Mouse (Mus musculus): ENCODE measurements around the gene Gm21988.

Gm21988 gene

DNA sequence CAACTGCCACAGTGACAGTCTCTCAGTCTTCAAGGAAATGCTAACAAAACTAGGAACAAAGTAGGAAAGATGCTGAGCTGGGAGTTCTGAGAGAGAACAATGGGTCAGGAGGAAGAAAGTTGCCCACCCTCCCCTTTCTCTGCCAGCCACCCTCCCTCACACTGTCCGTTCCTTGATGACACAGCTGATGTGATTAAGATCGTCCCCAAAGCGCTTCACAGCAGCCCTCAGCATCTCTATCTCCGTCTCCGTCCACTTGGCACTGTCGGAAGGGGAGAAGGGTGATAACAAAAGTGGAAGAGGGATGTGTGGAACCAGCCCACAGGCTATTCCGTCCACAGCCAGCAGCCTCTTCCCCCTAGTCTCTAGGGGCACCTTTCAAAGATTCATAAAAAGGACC lies 2.9 kb downstream of the Gm21988 start:
- no peak for DNase-seq (ENCODE audit: low read depth, low spot score)

DNA sequence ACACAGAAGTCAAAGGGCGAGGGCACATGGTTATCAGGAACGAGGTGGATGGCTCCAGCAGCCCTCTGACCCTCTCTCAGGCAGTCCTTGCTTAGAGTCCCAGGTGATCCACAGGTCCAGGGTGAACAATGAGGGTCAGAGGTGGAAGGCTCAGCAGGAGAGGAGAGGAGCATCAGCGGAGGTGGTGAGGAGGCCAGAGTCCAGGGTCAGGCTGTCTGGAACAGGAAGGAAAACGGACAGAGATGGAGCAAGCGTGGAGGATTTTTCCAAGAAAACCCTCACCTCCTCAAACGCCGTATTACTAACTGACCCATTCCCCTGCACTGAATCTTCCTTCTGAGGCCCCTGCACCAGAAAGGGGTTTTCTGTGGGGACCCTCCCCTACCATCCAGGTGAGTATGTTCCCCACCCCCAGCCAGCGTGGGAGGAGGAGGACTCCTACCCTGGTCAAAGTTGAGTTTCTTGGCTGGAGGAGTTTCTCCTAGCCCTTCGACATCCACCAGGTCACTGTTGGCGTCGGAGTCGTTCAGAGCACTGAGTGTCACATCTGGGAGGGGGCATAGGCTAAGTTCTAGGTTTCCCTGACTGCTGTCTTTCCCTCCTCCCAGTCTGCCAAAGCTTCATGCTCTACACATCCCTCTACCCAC lies 4.3 kb downstream of the Gm21988 start:
- no peak for DNase-seq (ENCODE audit: low read depth, low spot score)

DNA sequence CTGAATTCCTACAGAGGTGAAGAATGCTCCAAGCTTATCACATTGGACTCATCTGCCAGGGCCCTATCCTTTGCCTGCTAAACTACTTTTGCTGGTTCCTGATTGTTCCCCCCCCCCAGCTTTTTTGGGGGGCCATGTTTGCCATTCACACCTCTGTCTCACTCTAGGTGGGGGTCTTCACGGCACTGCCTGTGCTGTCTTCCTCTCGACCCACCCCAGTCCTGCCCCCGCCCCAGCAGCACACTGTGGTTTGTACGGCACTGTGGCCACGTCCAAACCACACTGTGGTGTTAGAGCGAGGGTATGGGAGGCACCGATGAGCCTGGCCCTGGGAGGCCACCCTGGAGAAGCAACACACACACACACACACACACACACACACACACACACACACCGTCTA lies 5.1 kb downstream of the Gm21988 start:
- no peak for DNase-seq (ENCODE audit: low read depth, low spot score)

DNA sequence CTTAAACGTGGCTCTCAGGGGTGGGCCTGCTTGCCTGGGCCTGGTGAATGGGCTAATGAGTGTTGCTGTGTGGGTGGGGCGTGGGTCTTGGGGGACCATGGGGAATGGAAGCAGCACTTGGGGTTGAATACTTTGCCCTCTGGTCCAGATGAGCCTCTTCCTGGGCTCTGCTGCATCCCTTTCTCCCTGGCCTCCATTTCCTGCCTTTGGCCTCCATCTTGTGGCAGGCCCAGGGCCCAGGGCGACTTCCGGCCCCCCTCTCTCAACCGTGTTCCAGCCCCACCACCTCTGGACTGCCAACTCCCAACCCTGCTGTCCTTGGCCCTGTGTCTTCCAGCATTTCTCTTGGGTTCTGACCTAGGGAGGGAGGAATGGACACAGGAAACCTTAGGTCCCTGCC lies 5.6 kb downstream of the Gm21988 start:
- no peak for DNase-seq (ENCODE audit: low read depth, low spot score)

DNA sequence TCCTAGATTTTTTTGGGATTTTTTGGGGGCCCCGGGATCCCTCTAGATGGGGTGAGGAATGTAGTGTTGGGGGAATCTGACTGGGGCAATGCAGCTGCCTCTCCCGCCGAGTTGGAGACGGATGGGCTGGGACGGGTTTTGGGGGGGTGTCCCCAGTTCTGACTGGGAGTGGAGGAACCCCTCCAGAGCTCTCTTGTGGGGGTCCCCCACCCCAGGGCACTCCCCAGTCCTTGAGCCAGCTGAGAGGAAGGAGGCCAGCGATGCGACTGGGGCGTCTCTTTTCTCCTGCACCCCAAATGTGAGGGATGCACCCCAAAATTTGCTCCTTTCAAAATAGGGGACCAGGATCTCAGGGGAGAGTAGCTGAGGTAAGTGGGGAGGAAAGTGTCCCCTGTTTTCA lies 6.6 kb downstream of the Gm21988 start:
- DNase-seq (ENCODE audit: low read depth, low spot score) = no peak

DNA sequence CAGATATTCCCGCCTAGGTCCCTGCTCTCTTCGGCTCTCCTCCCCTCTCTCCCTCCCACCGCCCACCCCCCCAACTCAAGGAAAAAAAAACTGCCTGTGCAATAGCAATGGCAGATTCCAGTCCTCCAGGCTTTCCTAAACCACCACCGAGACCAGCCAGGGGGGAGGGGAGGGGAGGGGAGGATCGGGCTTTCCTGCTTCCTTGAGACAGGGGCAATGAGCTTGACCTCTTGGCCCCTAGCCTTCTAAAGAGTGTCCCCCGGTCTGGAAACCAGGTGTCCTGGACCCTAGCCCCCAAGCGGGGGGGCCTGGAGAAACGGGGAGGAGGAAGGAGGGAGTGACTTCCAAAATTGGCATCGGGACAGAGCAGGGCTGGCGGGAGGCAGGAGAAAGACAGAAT lies 7.1 kb downstream of the Gm21988 start:
- no peak for DNase-seq (ENCODE audit: low read depth, low spot score)

DNA sequence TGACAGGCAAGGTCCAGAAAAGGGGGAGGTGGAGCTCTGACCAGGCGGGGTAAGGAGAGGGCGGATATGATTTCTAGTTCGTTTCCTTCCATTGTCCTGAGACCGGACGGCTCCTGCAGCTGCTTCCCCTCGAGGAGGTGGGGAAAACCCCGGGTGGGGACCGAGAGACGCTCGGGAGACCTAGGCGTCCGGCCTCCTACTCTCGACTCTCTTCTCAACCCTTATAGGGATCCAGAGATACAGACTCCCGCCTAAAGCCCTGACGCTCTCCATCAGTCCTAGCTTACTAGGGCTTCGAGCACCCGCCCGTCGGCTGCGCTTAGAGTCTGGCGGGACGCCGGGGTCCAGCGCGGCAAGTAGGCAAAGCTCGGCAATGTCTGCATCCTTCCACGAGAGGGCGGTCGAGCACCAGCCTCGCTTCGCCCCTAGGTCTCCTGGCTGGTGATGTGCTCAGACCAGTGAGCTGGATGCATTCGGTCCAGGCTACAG lies 9.3 kb downstream of the Gm21988 start:
- peak; percentile 84 for DNase-seq (ENCODE audit: low read depth, low spot score)

DNA sequence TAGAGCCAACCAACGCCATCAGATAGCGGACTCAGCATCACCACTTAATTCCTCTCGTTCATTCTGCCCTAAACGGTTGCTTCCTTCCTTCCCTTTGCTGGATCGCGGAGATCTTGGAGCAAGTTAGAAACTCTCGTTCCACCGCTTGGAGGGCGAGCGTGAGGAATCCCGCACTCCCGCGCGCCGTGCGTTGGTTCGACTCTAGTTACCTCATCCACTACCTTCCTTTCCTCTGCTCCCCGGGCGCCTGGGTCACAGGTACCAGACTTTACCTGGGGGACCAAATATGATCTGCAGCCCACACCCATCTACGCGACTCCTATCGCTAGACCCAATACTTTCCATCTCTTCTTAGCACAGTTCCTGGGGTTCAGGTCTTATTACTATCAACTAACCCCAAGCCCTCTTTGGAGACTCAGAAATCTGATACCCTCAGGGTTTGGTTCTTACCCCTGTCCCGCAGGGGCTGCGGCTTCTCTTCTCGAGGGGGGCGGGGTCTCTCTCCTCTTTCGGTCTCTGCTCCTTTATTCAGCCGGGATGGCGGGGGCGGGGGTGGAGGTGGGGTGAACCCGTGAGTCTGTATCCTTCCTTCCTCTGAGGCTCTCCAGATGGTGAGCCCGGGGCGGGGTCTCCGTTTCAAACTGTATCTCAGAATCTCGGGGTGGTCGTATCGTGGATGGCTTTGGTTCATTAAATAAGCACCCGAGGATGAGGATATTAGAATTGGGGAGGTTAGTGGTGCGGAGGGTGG lies 10.2 kb downstream of the Gm21988 start, which contains the start of gene Bcl6b:
Bcl6b (minus strand) TSS at position 539 of the 751 bp plus-strand sequence.
- no peak for DNase-seq (ENCODE audit: low read depth, low spot score)

DNA sequence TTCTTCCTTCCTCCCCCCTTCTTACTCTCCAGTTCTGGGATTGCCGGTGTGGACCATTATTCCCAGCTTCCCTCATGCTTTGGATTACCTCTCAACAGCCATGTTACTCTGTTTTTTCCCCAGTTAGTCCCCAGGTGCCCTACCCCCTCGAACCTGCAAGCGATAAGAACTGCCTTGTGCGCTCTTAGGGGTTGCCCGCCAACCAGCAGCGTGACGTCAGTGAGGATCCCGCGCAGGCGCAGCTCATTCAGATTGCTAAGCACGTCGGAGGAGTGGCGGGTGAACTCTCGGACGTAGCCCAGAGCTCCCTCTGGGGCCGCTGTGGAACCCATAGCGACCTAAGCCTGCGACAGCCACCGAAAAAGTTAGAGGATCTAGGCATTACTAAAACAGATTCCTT lies 10.8 kb downstream of the Gm21988 start:
- DNase-seq (ENCODE audit: low read depth, low spot score) = peak; percentile 49

DNA sequence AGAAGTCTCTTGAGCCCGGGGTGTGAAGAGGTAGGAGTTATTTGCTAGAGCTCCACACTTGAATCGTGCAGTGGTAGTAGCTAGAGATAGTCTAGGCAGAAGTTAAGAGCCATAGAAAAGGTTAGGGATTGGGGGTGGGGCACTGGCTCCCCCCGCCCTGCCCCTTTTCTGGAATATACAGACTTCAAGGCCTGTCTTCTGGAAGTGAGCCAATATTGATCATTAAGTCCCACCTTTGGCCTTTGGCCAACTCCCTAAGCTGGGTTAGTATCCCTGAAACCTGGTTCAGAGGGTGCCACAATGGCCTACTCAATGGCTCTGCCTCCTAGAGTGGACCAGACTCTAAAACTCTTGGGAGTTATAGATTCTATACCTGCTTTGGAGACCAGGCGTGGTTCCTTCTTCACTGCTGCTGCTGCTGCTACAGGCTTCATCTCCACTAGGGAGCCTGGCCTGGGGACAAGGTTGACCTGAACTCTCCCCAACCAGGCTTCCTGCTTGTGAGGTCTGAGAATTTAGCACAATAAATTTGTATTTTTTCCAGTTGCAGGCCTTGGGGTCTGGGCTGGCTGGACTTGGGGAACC lies 11.9 kb downstream of the Gm21988 start:
- no peak for DNase-seq (ENCODE audit: low read depth, low spot score)

DNA sequence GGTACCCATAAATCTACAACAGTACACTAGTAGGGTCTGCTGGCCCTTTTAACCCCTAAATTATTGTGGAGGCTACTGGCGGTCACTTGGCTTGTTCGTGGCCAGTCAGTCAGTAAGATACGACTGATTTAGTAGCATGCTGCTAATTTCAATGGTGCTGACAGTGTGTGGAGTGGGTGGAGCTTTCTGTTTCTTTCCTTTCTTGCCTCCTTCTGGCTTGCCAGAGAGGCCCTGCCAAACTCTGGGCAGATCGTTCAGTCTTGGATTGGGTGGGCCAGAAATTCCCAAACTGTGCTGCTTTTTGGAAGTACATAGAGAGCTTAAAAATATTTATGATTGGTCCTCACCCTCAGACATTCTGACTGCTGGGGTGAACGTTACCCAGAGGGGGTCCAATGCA lies 12.5 kb downstream of the Gm21988 start:
- DNase-seq (ENCODE audit: low read depth, low spot score) = no peak

DNA sequence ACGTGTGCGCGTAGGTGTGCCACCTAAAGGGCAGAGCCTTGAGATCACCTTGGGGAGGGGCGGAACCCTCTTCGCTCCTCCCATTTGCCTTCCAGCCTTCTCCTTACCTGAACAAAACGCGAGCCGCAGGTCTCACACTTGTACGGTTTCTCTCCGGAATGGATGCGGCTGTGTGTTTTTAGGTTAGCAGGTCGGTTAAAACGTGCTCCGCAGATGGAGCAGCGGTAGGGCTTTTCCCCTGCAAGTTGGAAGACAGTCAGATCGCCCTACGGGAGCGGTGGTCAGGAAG lies 13.1 kb downstream of the Gm21988 start:
- no peak for DNase-seq (ENCODE audit: low read depth, low spot score)

DNA sequence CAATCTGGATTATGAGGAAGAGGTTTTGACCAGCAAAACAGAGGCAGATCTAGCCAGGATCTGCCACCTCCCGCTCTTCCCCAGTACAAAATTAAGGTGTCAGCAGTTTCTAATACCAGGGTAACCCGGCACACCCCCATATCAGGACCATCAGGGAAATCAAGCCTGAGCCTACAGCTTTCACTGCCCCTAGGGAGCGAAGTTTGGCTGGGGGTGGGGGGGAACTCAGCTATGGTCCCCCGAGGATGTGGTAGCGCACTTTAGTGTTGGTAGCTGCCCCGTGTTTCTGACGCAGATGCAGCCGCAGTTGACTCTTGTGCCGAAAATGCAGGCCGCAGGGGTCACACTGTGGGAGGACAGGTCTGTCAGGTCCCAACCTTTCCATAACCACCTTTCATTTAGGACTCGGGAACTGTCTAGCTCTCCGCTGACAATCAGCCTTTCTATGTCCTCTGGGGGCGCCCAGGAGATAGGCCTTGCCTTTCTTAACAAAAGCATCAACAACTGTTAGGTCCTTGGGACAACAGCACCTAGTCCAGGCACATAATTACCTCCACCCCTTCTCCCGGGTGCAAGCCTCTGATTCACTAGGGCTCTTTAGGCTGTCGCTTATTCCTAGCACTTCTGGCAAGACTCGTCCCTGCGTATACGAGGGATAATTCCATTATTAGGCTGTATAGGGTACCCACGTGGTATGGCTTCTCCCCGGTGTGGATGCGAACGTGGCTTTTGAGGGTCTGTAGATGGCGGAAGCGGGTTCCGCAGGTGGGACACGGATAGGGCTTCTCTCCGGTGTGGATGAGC lies 13.6 kb downstream of the Gm21988 start:
- DNase-seq (ENCODE audit: low read depth, low spot score) = no peak

DNA sequence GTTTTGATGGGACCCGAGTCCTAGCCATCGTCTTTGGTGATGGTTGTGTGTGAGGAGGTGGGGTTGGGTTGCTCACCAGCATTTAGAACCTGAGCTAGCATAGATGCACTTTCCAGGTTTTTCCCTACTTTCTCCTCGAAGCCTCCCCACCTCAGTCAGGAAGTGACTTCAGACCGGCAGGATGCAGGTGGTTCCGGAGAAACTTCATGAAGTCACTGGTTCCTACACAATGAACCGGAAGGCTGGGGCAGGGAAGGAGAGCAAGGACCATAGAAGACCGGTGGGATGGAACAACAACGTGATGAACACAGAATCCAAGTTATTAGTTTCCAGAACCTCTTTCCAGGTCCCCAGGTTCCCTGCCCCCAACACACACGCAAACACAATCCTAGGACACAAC lies 15.9 kb downstream of the Gm21988 start:
- DNase-seq (ENCODE audit: low read depth, low spot score) = no peak

DNA sequence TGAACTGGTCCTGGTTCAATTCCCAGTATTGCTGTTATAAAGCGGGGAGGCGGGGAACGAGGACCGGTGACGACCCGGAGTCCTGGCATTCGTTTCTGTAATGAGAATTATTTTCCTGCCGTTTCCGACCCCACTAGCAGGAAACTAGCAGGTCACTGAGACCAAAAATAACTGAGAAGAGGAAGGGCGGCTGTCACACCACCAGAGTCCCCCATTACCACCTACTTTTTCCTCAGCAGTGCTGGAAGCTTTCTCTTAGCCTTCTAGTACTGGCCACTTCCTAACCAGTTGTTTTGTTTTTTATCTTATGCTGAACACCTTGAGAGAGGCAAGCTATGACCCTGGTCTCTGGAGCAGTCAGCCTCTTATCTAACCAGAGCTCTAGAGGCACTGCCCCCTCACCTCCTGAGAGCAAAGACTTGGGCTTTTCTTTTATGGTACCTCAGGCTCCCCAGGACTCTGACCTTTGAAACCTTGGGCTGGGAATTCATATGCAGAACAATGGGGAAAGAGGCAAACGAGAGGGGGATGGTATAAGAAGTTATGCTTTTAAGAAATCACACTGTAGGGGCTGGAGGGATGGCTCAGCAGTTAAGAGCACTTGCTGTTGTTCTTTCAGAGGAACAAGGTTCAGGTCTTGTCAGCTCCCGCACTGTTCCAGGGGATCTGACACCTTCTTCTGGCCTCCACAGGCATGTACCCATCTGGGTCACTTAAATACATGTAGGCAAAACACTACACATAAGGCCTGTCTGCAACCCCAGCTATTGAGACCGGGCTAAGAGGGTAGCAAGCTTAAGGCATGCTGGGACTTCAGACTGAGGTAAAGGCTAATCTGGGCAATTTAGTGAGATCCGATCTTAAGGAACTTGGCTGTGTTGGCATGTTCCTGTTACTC lies 17.8 kb downstream of the Gm21988 start:
- no peak for DNase-seq (ENCODE audit: low read depth, low spot score)

DNA sequence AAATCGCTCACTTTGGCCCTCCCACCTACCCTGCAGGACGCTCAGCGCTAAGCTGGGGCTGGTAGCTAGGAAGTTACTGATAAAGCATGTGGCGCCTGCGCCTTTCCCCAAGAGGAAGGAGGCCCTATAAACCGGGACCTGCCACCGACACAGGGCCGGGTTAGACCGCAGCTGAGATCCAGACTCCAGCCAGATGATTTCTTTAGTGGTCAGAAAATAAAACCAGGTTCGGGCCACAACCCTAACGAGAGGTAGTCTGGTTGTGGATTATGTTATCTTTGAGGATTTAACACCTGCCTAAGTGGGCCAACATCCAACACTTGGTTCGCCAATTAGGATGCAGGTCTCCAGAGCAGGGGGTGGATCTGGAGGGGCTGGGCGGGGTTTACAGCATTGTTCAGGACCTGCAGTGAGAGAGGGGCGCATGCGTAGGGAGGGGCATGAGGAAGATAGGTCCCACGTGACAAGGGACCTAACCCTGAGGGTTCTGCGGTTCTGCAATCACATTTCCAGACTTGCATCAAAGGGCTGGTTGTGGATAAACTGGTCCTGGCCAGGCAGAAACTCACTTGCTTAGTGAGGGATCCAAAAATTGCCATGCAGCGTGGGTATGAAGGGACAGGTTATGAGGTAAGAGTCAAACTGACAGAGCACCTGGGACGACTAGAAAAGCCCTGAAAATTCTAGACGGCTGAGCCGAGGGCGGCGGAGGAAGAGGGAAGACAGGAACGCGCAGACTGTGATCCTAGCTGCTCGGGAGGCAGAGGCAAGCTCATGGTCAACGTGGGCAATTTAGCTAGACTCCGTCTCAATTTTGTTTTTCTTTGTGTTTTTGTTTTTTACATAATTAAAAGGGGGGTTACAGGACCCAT lies 18.7 kb downstream of the Gm21988 start, which contains the start of gene Slc16a13:
Slc16a13 (minus strand) TSS at position 334 of the 872 bp plus-strand sequence.
- peak; percentile 83 for DNase-seq (ENCODE audit: low read depth, low spot score)

DNA sequence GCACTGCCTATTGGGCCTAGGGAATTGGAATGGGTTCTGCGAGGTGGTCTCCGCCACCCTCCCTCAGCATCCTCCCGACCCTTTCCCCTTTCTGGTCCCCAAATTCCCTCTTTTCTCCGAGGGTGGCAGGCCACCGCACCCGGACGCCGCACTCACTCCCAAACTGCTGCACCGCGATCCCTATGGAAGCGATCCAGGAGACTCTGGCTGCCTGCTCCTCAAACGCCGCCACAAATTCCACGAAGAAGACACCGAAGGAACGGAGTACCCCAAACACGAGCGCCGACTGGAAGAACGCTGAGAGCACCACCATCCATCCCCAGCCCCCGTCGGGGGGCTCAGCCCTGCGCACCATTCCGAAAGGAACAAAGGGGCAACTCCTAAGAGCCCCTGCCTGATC lies 19.3 kb downstream of the Gm21988 start:
- DNase-seq (ENCODE audit: low read depth, low spot score) = no peak

DNA sequence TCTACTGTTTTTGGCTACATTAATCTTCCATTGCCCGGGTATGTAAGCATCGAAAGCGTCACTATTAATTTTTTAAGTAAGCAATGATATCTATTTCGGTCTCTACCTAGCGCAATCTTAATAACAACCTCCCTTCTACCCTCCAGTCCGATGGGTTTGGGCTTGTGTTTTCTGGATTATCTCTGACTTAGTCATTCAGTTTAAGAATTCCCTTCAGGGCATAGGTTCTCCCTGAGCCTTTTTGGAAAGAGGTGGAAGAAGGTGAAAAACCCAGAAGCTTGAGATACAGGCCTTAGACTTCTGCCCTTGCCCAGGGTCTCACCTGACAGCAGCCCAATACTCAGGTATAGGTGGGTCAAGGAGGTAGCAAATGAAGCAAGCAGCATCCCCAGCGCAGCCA lies 19.8 kb downstream of the Gm21988 start:
- DNase-seq (ENCODE audit: low read depth, low spot score) = no peak

DNA sequence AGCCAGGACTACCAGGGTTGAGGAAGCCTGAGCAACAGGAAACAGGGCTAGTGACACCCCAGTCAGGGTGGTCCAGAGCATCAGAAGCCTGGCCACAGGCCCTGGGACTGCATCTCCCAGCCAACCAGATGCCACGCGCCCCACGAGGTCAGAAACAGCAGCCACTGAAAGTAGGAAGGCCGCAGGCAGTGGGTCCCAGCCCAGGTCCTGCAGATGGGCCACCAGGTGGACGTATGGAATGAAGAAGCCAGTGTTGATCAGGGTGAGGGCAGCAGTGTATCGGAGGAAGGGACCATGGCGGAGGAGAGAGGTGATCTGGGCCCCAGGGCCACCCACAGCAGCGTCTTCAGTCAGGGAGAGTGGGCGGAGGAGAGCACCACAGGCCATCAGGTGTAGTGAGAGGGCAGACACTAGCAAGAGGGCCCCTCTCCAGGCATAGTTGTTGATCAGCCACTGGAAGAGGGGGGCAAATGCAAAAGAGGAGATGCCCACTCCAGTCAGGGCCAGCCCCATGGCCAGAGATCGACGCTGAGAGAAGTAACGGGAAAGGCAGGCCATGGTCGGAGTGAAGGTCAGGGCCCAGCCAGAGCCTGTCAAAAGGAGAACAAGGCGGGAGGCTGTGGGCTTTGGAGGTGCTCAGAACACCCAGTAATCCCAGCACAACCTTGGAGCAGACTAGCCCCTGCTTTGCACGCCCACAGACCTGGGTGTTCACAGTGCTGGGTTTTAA lies 20.7 kb downstream of the Gm21988 start:
- no peak for DNase-seq (ENCODE audit: low read depth, low spot score)
